ENCODE assay signal across 14 mouse cellular contexts in the genomic region with DNA sequence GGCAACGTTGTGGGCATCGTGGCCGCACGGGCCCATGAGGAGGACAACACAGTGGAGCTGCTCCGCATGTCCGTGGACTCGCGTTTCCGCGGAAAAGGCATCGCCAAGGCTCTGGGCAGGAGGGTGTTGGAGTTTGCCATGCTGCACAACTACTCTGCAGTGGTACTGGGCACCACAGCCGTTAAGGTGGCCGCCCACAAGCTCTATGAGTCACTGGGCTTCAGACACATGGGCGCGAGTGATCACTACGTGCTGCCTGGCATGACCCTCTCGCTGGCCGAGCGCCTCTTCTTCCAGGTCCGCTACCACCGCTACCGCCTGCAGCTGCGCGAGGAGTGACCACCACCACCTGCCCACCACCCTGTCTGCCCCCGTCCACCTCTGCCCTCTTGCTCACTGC. TPM values are rescaled to one million over a fixed set of nuclear protein-coding genes. Genes with fewer than 3 reads are reported as not detected.
"Had no signal": no experiment of that assay in that cellular context is flagged by ENCODE, and none has a peak within 500 bp of the region (broad histone marks: within the 10 kb centered on the region; RNA-seq: fewer than 3 reads in every experiment).

No protein-coding gene starts in this region.

- H3K9me3 ChIP-seq: kidney, embryonic 15.5 days; limb, embryonic 15.5 days; liver, embryonic 12.5 days; midbrain, embryonic 12.5 days; neural tube, embryonic 13.5 days had no signal

- H3K27ac ChIP-seq: kidney, embryonic 15.5 days; limb, embryonic 15.5 days; liver, embryonic 12.5 days; midbrain, embryonic 12.5 days; neural tube, embryonic 13.5 days had no signal

- DNase-seq: kidney, postnatal 14 days; lung, embryonic 14.5 days; lung, postnatal 10 days; retina, postnatal 1 day; spleen, adult 18-20 months; thymus, adult 18-20 months; thymus, postnatal 14 days had no signal

- H3K9ac ChIP-seq: kidney, embryonic 15.5 days; limb, embryonic 15.5 days; liver, embryonic 12.5 days; lung, embryonic 14.5 days; midbrain, embryonic 12.5 days; neural tube, embryonic 13.5 days had no signal

- H3K4me2 ChIP-seq: kidney, embryonic 15.5 days; limb, embryonic 15.5 days; liver, embryonic 12.5 days; lung, embryonic 14.5 days; midbrain, embryonic 12.5 days had no signal

- H3K4me3 ChIP-seq: kidney, embryonic 15.5 days; limb, embryonic 15.5 days; liver, embryonic 12.5 days; midbrain, embryonic 12.5 days; neural tube, embryonic 13.5 days had no signal

- H3K36me3 ChIP-seq: kidney, embryonic 15.5 days; limb, embryonic 15.5 days; liver, embryonic 12.5 days had no signal

- ATAC-seq: liver, embryonic 12.5 days; midbrain, embryonic 16.5 days had no signal

RNA-seq across cellular contexts. Expression of a gene that starts 5.0 kb away (rescaled TPM):
- total RNA-seq: megakaryocyte-erythroid progenitor cell, adult 5-6 weeks had no signal

RNA-seq across cellular contexts. Expression of a gene that starts 17.6 kb away (rescaled TPM):
- total RNA-seq: megakaryocyte-erythroid progenitor cell, adult 5-6 weeks had no signal
